Mouse (Mus musculus) adrenal gland, postnatal 36 days (tissue): ENCODE measurements at regions not wholly inside any gene's neighbourhood (a gene's known extent, or its start where the extent isn't known, plus 50 kb on each side); places are given as distances from the start of the nearest gene placed in this dataset. TPM values are rescaled to one million over a fixed set of nuclear protein-coding genes. Genes with fewer than 3 reads are reported as not detected.

Experiments
- DNase-seq, 2 experiments: peaks; one replicate each; pipeline ENCODE4 v3.0.0; 2021; ENCODE audit warnings: mixed read lengths in 1 of 2
- microRNA-seq: library from miRNA; unstranded; fragments of <30 nt; microRNA quantifications from one replicate; pipeline ENCODE4 v1.2.0, GENCODE M21; 2021

DNA sequence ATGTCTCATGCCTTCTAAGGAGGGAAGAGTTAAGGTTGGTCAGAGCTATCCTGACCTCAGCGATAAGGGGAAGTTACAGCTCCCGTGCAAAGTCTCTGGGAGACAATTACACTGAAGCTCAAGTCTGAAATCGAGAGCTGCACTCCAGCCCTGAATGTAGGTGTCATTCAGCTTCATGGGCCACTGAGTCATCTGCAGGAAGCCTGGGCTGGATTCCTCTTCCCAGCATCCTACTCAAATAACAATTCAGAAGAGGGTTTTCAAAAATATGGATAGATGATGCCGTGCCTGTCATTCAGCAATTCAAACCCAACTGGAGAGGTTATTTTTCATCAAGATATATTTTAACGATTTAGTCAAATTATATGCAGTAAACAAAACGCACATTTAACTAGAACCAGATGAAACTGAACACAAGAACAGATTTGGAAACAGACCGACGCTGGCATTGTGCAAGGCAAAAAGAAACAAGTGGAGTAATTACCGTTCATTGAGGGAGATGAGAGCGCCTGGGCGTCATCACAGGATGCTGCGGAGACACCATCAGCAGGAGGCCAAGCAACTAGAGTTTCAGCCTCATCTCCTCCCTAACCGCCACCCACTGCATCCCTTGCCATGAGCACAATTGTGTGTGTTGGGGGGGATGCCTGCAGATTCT lies 57.8 kb upstream of the Cfap46 start:
- DNase-seq, result no peak

DNA sequence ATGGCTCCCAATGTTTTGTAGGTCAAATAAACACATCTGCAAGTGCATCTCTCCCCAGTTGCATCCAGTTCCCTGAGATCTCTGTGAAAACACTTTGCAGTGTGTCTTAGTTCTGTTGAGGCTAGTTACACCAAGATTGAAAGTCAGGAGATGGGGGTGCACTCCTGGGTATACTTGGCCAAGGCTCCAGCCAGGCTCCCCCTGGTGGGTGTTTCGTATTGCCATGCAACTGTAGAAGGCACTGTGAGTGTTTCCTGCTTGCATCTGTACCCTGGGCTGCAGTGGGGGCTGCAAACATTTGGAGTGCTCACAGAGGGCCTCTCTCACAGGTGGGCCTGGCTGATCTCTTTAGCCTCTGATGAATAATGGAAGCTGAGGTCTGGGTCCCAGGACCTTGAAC lies 63.2 kb upstream of the Cfap46 start:
- peak; percentile 2 to 47 for DNase-seq

DNA sequence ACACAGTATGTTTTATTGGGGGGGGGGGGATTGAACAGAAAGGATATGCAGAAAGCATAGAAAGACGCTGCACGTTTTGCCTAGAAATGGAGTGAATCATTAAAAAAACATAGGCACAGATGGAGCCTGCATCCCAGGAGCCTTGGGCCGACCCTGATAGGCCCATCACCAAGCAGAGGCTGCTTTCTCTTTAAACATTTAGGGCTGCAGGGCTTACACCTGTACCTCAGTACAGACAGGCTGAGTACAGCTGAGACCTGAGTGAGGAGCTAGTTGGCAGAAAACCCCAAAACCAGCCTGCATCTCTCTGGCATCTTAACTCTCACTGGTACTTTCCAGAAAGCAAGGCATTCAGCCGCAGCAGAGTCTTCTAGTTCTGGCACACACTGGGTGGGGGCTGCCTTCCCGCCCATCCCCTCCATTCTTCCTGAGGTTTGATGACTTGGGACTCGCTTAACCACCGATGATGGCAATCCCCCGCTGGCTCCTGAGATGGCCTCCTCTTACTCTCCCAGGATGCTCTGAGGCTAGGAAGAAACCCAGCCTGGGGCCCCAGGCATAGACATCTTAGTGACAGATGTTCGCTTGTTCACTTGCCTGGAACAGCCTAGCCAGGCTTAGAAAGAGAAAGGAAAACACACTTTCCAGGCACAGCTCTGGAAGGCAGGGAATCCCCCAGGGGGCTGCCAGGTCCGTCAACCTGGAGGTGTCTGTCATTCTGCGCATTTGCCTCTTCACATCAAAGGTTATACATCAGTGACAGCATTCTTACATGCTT lies 63.9 kb upstream of the Cfap46 start:
- DNase-seq, result no peak

DNA sequence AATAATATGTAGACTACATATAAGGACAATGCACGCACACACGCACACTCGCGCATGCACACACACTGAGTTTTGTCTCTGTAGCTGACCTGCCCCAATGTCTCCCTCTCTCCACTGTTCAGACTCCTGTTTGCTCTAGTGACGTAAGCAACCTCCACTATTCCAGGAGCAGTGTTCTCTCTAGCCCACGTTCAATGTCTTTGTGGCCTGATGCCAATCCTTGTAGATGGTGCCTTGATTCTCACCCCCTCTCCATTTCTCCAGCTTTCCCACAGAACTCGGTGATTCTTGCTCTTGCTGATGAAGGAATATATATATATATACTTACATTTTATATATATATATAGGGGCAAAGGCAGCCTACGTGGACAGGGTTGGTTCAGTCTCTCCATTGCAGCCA lies 71.4 kb upstream of the Cfap46 start:
- no peak for DNase-seq

DNA sequence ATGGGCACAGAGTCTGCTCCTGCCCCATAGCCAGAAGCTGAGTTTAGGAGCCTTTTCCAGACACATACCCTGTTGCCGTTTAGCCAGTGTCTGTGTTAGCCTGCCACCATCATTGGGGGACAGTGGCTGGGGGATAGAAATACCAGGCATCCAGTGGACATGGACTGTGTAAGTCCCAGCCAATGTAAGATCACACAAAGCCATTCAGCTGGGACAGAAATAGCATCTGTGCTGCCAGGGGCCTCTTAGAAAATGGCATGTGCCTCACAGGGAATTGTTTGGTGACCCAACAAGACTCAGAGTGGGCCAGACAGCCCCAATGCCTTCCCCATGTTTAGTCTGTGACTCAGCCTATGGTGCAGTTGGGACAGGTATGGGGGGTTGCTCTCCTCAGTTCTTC lies 71.5 kb upstream of the Adgra1 start:
- no peak for DNase-seq

DNA sequence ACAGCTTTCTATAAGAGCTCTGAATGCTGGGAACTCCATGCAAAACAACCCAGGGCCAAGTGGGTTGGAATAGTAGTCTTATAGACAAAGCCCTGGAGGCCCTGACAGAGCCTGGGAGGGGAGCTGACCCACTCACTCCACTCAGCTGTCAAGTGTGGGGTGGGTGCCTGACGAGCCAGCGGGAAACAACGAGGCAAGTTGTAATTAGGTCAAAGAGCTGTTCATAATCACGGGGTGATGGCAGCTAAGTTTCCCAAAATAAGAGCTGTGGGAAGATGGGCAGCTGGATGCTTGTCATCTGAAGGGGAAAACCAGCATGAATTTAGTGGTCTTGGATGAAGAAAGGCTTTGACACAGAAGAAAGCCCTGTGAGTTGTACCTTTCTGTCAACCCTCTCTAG lies 70.7 kb upstream of the Adgra1 start:
- no peak for DNase-seq

DNA sequence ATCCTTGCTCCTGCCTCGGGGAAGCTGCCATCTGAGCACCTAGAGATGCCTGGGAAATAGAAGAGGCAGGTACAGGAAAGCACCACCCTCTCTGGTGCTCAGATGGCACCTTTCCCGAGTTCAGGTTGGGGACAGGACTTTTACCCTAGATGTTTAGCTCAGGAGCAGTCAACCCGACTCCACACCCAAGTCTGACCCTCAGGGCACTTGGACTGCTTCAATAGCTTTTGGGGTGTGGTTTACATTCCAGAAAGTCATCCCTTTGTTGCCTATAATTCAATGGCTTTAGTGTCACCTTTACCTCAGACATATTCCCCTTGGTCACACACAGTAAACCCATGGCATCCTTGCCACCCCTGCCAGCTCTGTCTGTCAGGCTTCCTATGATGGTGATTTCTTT lies 67.7 kb upstream of the Adgra1 start:
- DNase-seq, result no peak

DNA sequence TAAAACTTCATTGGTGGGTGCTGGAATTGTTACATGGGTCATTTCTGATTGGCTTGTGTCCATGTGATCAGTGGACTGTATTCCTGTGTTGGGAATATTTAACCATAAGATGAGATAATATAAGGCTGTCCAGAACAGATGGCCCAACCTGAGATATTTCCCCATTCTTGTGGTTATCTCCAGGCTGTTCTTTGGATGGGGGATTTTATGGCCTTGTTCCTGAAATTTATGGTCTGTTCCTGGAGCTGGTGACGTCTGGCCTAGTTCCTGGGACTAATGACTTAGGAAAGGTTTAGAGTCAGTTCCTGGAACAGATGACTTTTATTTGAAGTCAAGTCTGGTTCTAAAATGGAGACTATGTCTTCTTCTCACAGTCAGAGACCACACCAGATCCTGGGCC lies 64.8 kb upstream of the Adgra1 start:
- DNase-seq, result peak in 1 of 2 experiments; percentile 13

DNA sequence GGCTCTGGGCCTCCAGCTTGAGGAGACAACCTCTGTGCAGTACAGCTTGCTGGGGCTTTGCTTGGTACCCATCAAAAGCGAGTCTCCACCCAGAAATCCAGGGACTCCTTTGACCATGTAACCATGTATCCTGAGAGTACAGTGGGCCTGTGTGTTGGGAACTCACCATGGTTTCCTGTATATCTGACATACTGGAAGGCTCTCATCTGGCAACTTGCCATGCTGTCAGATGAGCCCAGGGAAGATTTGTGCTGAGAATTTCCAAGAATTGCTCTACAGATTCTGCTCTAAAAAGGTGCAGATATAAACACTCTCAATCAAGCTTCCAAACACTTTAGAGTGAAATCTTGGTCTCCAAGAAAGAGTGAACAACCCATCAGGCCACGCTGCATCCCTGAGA lies 56.7 kb upstream of the Adgra1 start:
- DNase-seq, result no peak

DNA sequence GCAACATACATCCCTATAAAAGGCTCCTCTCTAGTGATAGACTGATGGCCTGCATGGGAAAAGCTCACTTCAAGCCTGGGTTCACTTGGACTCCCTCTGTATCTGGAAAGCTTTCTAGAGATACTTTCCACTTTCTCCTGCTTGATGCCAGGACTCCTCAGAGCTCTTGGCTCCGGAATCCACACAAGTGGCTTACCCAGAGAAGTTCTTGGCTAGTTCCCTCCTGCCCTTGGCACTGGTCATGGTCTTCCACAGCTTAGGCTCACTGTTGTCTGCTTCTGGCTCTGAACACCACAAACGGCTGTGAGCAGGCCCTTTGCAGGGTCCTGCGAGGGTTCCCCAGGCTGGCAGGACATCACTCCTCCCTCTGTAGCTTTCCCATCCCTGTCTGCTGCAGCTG lies 54.1 kb upstream of the Adgra1 start:
- no peak for DNase-seq

DNA sequence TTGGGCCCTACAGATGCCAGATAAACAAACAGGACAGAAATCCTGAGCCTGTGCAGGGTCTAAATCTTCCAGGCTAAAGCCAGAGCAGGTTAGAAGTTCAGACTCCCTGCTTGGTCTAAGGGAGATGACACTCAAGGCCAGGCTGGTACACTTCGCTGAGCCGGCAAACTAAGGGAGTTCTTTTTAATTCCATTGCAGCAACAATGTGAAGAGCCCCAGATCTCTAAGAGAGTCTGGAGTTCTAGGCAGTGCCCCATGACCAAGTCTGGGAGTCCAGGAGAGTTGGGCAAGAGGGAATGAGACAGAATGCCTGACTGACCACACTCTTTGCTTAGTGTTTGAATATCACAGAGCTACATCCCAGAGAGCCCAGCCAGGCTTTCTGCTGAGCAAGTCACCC lies 52.5 kb upstream of the Adgra1 start:
- DNase-seq, result no peak

Small RNA genes lying in the stretch of these regions (microRNA-seq; reads per million reads assigned to microRNA genes)
- not detected for gene Mir6401
